Mouse (Mus musculus): ENCODE measurements at regions not wholly inside any gene's neighbourhood (a gene's known extent, or its start where the extent isn't known, plus 50 kb on each side); places are given as distances from the start of the nearest gene placed in this dataset.

DNA sequence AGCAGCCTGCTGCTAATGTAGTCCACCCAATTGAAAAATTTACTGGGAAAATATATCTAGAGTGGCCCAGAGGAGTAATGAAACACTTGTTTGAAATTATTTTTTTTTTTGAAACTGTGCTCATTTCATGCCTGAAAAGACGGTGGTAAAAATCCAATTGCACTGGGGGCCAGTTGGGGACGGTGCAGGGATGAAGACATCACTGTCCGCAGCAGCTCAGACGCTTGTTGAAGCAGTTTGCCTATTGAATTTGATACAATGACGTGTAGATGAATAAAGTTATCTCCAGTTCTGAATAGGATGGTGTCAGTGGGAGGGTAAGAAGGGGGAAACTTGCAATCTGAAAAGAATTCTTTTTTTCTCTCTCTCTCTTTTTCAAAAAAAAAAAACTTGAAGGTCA lies 200.5 kb downstream of the Nr2f2 start:
- TF ChIP-seq EP300 (IDR thresholded peaks at IDR 0.05; ENCODE audit: low read depth) (no peak), CTCF (IDR thresholded peaks at IDR 0.05; ENCODE audit: low read depth) (no peak)
